Mouse (Mus musculus) midbrain, embryonic 10.5 days (tissue): ENCODE results near the gene Nrxn1. TPM values are rescaled to one million over a fixed set of nuclear protein-coding genes. Genes with fewer than 3 reads are reported as not detected.

Source experiments
- DNase-seq: peaks from one replicate; pipeline ENCODE4 v3.0.0-alpha.2; 2017; ENCODE audit warnings: low spot score
- H3K27ac ChIP-seq: fragments of 300-500 bp; sonication (generic); replicated peaks from 2 replicates; pipeline ENCODE4 v1.5.1; 2016; ENCODE audit warnings: mild to moderate bottlenecking
- H3K27me3 ChIP-seq: fragments of 300-500 bp; sonication (generic); 2 replicates; pipeline ENCODE4 v1.6.1; 2016; ENCODE audit warnings: low read depth, mild to moderate bottlenecking; ENCODE audit not compliant: poor library complexity, severe bottlenecking
- H3K36me3 ChIP-seq: fragments of 300-500 bp; sonication (generic); 2 replicates; pipeline ENCODE4 v1.6.1; 2016; ENCODE audit warnings: mild to moderate bottlenecking, moderate library complexity
- H3K4me1 ChIP-seq: fragments of 300-500 bp; sonication (generic); 2 replicates; pipeline ENCODE4 v1.6.1; 2016
- H3K4me3 ChIP-seq: fragments of 300-500 bp; sonication (generic); 2 replicates; pipeline ENCODE4 v1.5.1; 2016; ENCODE audit warnings: mild to moderate bottlenecking, moderate library complexity
- H3K9me3 ChIP-seq: fragments of 300-500 bp; sonication (generic); replicated peaks from 2 replicates; pipeline ENCODE4 v1.6.1; 2016; ENCODE audit warnings: mild to moderate bottlenecking
- WGBS: fragments of 180-500 bp; shearing (Covaris S2); methylation state at CpG from one replicate; pipeline ENCODE4 v1.1.7; 2016; 5-methylcytosine and 5-hydroxymethylcytosine counted together
- polyA plus RNA-seq: library from polyadenylated mRNA; unstranded; fragments of >200 nt; fragmentation: Nextera tagmentation; extraction: Ambion mirVana; gene quantifications from 2 replicates; pipeline ENCODE4 v1.2.1, GENCODE M21; 2016

The Nrxn1 gene
- polyA plus RNA-seq, 1 experiment from 2014 or later, result 4.2 TPM

DNA sequence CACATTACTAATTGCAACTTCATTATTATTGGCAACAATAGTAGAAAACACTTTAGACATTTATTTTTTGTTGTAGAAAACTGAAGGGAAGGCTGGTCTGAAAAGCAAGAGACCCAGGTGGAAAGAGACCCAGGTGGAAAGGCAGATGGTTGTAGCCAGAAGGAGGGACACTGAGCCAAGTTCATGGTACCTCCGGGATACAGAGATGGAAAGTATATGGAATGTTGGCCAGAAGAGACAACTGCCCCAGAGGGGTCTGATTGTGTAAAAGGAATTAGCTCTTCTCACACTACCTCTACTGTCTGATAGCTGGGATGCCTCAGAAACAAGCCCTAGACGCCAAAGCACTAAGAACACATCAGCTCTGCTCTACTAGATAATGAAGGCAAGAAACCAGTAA, 179.6 kb downstream of the Nrxn1 start:
- H3K9me3 ChIP-seq, result no peaks in the 10 kb centered on the region
- 88% methylated on average over 2 of the region's 2 CpGs for WGBS
- H3K27ac ChIP-seq, result no peak overlapping the region
- DNase-seq, result no peak
- H3K27me3 ChIP-seq, result no peaks in the 10 kb centered on the region
- no peaks in the 10 kb centered on the region for H3K36me3 ChIP-seq
- no peak overlapping the region for H3K4me3 ChIP-seq
- H3K4me1 ChIP-seq, result no peaks in the 10 kb centered on the region

DNA sequence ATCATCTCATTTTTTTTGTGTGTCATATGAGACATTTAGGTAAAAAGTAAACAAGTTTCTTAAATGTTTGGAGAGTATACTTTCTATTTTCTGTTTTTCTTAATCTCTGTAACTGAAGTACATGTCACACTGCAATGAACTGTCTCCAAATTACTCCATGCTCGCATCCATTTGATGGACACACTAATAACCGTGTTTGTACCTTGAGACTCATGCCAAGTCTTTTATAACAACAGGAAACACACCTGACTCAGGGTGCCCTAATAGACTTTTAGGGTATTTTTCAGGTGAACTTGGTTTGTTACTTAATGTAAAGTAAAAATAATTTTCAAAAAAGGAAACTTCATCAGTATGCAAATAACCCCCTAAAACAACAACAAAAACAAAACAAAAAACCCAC, 180.1 kb downstream of the Nrxn1 start:
- H3K4me3 ChIP-seq, result no peak overlapping the region
- no peak overlapping the region for H3K27ac ChIP-seq
- WGBS, result 94% methylated on average over 2 of the region's 2 CpGs
- no peaks in the 10 kb centered on the region for H3K4me1 ChIP-seq
- no peaks in the 10 kb centered on the region for H3K9me3 ChIP-seq
- DNase-seq, result no peak
- no peaks in the 10 kb centered on the region for H3K27me3 ChIP-seq
- H3K36me3 ChIP-seq, result no peaks in the 10 kb centered on the region

DNA sequence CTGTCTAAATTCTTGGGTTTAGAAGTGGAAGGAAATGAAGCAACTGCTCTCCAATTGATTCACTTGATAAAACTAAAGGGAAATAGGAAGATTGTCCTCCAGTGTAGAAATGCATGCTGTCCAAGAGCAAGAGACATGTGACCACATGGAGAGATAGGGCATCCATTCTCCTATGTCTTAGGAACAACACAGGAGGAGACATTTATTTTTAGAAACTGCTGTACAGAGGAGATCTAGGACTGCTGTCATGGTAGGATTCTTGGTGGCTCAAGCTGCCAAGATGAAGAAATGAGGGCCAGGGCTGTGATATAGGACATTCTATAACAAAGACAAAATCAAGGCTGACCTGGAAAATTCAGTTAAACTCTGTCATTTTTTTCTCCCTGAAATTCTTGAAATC, 180.5 kb downstream of the Nrxn1 start:
- Histone ChIP-seq H3K4me3 (no peak overlapping the region), H3K36me3 (no peaks in the 10 kb centered on the region), H3K27me3 (no peaks in the 10 kb centered on the region), H3K4me1 (no peaks in the 10 kb centered on the region), H3K27ac (no peak overlapping the region), H3K9me3 (no peaks in the 10 kb centered on the region)
- no peak for DNase-seq

DNA sequence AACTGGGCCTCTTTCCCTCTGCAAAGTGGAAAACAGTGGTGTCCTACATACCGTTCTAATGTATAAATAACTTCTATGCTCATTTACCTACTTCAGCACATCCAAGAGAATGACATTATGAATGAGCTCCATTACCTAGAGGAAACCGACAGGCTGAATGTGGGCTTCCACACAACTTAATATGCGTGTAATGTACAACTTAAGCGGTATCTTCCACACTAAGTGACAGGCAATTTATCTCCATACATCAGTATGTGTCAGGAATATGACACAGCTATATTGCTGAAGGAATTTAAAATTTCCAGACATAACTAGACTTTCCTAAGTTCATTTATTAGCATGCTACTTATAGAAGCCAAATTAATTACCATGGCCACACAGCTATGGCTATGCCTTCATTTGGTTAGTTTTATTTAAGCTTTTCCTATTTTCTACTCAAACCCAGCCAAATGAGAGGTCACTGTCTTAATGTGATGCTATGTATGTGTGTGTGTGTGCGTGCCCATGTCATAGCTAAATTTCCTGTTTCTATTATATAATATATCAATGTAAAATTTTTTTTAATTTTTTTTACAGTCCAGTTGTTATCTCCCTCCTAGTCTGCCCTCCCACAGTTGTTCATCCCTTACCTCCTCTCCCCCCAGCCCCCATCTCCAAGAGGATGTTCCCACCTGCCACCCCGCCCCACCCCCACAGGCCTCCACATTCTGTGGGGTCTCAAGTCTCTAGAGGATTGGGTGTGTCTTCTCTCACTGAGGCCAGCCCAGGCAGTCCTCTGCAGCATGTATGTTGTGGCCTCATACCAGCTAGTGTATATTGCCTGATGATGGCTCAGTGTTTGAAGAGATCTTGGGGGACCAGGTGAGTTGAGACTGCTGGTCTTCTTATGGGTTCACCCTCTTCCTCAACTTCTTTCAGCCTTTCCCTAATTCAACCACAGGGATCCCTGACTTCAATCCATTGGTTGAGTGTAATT, 186.5 kb downstream of the Nrxn1 start:
- H3K36me3 ChIP-seq, result no peaks in the 10 kb centered on the region
- WGBS, result 90% methylated on average over 6 of the region's 6 CpGs
- H3K27ac ChIP-seq, result no peak overlapping the region
- H3K9me3 ChIP-seq, result no peaks in the 10 kb centered on the region
- H3K4me3 ChIP-seq, result no peak overlapping the region
- no peaks in the 10 kb centered on the region for H3K4me1 ChIP-seq
- H3K27me3 ChIP-seq, result no peaks in the 10 kb centered on the region
- no peak for DNase-seq

DNA sequence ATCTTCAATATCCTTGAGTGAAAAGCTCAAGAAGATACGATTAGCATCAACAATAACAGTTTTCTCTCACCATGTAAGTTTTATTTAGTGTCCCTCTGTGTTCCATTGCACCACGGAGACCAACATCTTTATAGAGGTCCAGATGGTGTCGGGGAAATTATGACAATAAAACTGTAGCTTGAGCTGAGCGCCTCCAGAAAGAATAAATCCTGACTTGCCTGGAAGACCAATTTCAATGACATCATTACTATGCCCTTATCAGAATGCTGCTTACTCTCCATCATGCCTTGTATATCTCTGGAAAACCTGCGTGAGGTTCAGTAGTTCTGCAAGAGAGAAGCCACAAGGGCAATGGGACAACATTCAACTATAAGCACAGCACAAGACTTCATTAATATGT, 187.7 kb downstream of the Nrxn1 start:
- Histone ChIP-seq H3K27ac (no peak overlapping the region), H3K36me3 (no peaks in the 10 kb centered on the region), H3K9me3 (no peaks in the 10 kb centered on the region), H3K4me1 (no peaks in the 10 kb centered on the region), H3K27me3 (no peaks in the 10 kb centered on the region), H3K4me3 (no peak overlapping the region)
- WGBS, result 88% methylated on average over 5 of the region's 5 CpGs
- DNase-seq, result no peak

DNA sequence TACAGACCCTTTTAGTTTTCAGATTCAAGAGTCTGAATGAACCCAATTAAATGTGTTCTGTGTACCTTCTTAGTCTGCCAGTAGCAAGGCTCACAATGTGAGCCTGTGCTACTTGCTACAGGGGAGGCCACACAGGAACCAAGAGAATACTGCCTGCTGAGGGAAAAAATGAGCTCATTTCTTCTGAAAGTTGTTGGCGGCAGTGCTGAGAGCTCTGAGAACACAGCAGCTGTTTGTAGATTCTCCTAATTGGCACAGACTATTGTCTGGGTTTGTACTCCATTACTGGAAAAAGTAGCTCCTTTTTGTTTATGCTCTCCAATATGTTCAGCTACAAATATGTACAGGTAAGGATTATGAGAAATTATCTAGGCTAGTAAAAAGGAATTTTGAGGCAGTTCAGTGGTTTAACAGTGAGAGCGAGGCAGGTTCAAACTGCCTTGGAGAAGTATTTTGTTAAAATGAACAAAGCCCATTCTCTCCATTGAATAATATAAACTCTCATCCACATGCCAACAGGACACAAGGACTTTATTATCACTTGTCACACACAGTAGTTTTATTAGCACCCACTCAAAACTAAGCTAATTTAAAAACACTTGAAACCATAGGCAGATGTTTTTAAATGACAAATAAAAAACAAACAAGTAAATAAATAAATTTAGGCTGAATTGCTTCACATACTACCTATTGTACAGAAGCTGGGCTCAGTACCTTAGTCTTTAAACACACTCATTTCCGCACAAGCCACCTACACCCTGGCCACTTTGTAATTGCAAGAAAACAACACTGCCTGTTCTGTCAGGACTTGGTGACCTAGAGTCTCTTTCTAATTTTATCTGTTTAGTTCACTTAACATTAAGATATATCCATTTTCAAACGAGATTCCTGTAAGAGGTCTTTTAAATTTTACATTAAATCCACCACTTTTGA, 200.3 kb downstream of the Nrxn1 start:
- Histone ChIP-seq H3K4me1 (peaks cover 4% of the 10 kb centered on the region; the same call in 1 of the 2 replicates), H3K4me3 (no peak overlapping the region), H3K27ac (no peak overlapping the region), H3K27me3 (no peaks in the 10 kb centered on the region), H3K9me3 (no peaks in the 10 kb centered on the region), H3K36me3 (no peaks in the 10 kb centered on the region)
- DNase-seq, result no peak
- 67% methylated on average over 4 of the region's 4 CpGs for WGBS

DNA sequence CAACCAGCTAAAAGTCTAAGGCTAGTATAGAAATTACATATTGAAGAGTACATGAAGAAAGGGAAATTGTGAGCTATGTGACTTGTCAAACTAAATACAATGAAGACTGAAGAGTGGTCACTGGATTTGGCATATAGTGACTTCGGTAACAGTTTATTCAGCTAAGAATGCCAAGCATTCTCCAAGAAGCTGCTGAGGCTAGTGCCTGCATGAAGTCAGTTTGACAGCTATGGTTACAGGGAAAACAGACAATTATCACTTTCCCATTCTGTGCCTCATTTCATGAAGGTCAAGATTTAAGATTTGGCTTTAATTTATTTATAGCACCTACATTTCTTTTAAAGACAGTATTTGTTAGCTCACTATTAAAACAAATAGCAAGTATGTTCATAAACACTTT, 201.2 kb downstream of the Nrxn1 start:
- Histone ChIP-seq H3K4me3 (no peak overlapping the region), H3K27me3 (no peaks in the 10 kb centered on the region), H3K9me3 (no peaks in the 10 kb centered on the region), H3K27ac (no peak overlapping the region), H3K36me3 (no peaks in the 10 kb centered on the region), H3K4me1 (peaks cover 4% of the 10 kb centered on the region; the same call in 1 of the 2 replicates)
- 80% methylated on average over 1 of the region's 1 CpGs for WGBS
- DNase-seq, result no peak

DNA sequence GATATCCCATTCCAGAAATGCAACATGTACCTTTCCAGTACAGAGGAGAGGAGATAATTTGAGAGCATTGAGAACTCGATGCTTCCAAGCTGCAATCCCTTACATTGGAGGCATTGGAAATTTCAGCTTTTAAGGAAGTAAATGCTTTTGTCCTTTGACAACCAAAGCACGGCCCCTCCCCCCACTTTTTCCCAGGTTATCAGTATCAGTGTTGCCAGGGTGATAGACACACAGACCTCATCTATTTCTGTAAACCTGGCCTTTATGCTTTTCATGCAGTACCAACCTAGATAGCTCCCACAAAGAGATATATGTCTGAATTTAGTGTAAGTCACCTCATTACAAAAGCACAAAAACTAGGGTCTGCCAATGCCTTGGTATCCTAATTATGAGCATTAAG, 235.6 kb downstream of the Nrxn1 start:
- Histone ChIP-seq H3K4me1 (peaks cover 4% of the 10 kb centered on the region; the same call in 1 of the 2 replicates), H3K27ac (no peak overlapping the region), H3K36me3 (no peaks in the 10 kb centered on the region), H3K9me3 (no peaks in the 10 kb centered on the region), H3K27me3 (no peaks in the 10 kb centered on the region), H3K4me3 (no peak overlapping the region)
- 59% methylated on average over 2 of the region's 2 CpGs for whole genome bisulfite sequencing
- no peak for DNase-seq

DNA sequence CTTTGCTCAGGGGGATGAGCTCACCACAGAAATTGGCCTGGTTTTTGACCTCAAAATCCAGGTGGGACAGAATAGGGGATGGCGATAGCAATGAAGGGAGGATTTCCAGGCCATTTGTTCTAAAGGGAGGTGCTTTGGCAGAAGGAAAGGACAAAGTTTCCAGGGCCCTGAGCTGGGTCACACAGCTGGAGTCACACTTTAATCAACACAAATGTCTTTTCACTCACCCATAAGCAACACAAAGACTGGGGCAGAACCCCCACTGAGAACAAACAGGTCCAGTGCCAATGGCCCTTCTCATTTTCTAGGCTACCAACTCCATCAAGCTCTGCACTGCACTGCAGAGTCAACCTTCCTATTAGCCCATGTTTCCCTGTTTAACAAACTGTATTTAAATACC, 249.0 kb downstream of the Nrxn1 start:
- Histone ChIP-seq H3K27me3 (no peaks in the 10 kb centered on the region), H3K27ac (no peak overlapping the region), H3K36me3 (no peaks in the 10 kb centered on the region), H3K9me3 (no peaks in the 10 kb centered on the region), H3K4me1 (peaks cover 8% of the 10 kb centered on the region), H3K4me3 (no peak overlapping the region)
- DNase-seq, result peak; percentile 11
- 4% methylated on average over 1 of the region's 1 CpGs for WGBS

DNA sequence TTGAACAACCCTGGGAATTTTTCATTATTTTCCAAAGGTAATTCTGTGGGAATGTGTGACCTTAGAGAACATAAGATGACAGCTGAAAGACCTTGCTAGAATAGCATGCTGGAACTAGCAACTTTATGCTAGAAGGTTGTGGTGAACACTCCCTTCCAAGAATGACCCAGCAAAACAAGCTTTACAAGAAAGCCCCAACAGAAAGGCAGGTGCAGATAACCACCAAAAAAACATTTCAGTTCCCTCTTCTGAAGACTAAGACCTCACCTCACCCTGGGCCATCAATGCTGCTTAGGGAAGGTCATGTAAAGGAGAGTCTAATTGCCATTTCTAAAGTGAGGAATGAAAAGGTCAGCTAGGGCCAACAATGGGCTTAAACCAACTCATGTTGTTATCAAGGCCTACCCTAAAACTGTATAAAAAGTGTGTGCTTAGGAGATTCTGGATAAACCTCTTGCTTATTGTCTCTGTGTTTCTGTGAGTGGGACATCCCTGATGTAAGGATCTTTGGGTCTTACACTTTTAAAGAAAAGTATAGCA, 249.7 kb downstream of the Nrxn1 start:
- H3K36me3 ChIP-seq, result no peaks in the 10 kb centered on the region
- H3K9me3 ChIP-seq, result no peaks in the 10 kb centered on the region
- DNase-seq, result no peak
- H3K27ac ChIP-seq, result no peak overlapping the region
- no peak overlapping the region for H3K4me3 ChIP-seq
- H3K27me3 ChIP-seq, result no peaks in the 10 kb centered on the region
- peaks cover 8% of the 10 kb centered on the region for H3K4me1 ChIP-seq

DNA sequence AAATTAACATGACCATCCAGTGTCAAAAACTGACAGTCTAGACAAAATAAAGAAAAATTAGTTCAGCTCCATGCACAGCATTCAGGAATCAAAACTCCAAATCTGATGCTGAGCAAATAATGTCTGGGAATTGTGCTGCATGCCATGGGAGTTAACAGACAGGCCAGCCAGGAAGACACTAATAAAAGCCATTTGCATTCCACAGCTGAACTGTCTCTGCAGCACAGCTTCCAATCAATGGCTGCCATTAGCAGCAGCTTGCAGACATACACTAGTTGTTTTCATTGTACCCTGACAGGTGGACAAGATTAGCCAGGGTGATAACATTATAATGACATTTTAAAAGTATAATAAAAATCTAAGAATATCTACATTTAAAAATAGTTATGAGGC, 255.9 kb downstream of the Nrxn1 start:
- Histone ChIP-seq H3K4me3 (no peak overlapping the region), H3K27me3 (no peaks in the 10 kb centered on the region), H3K9me3 (no peaks in the 10 kb centered on the region), H3K36me3 (no peaks in the 10 kb centered on the region), H3K27ac (no peak overlapping the region), H3K4me1 (peaks cover 9% of the 10 kb centered on the region)
- DNase-seq, result no peak

DNA sequence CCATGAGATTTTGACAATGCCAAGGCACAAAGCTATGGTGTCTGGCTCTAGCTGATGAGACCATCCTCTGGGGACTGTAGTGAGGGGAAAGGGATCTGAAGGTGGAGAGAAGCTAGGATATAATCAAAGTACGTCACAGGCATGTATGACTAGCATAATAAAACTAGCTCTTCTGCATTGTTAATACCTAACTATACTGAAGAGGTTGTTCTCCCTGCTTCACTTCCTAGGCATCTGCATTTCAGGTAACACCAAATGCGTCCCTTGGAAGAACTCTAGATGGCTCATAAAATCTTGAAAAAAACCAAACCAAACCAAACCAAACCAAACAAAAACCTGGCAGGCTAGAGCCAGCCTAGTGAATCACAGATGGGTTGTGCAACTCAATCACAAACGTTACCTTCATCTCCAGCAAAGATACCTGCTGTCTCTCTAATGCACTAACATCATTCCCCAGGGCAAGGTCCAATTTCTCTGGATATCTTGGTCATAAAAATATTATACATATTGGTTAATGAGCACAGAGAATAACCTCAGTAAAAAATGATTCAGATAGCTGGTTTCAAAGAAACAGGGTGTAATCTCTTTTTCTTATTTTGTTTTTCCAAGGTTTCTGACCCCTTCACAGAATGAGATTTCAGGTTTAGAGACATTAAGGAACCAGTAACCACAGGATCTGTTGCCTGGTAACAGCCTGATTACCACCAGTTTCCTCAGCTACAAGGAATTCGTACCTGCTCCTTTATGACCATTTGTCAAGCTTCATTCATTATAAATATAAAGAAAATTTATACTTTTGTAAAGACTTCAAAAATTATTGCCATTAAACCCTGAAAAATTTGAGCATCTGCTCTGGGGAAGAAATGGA, 256.5 kb downstream of the Nrxn1 start:
- Histone ChIP-seq H3K27ac (no peak overlapping the region), H3K9me3 (no peaks in the 10 kb centered on the region), H3K4me3 (no peak overlapping the region), H3K36me3 (no peaks in the 10 kb centered on the region), H3K4me1 (peaks cover 9% of the 10 kb centered on the region), H3K27me3 (no peaks in the 10 kb centered on the region)
- 62% methylated on average over 4 of the region's 4 CpGs for WGBS
- no peak for DNase-seq
